Mouse (Mus musculus): Measurements from ENCODE around the gene Dtnb. TPM values are rescaled to one million over a fixed set of nuclear protein-coding genes. Genes with fewer than 3 reads are reported as not detected.
"Not testable (repeated sequence)": the region's sequence is repeated elsewhere in the genome, so short reads cannot be mapped to it uniquely, and the experiment has no call there.

Dtnb gene
- polyA plus RNA-seq (2016; fragmentation: Nextera tagmentation; extraction: Ambion mirVana): 36.0 and 36.7 TPM in 2 replicates

- 2% methylated on average over 69 of the region's 85 CpGs for WGBS
- Histone ChIP-seq H3K4me3 (peak within 1 kb of the TSS; percentile 90), H3K27ac (peak within 1 kb of the TSS; percentile 95), H3K9me3 (no peaks in the 10 kb centered on the region), H3K36me3 (no peaks in the 10 kb centered on the region), H3K27me3 (ENCODE audit: insufficient read depth, poor library complexity, severe bottlenecking) (peaks cover 4% of the 10 kb centered on the region; the same call in 1 of the 2 replicates), H3K4me1 (replicated peaks) (peaks cover 18% of the 10 kb centered on the region)
- DNase-seq (ENCODE audit: low spot score): no peak
Measured at GRCm38 (mm10) chr12:3571787-3572580, at the start of gene Dtnb. Dtnb (plus strand) TSS chr12:3572381.

GRCm38 (mm10) chr12:3525536-3525935 is 46.6 kb upstream of the Dtnb start:
- H3K9me3 ChIP-seq: peaks cover 17% of the 10 kb centered on the region
- 88% methylated on average over 5 of the region's 5 CpGs for WGBS
- no peak overlapping the region for H3K27ac ChIP-seq
- H3K36me3 ChIP-seq: no peaks in the 10 kb centered on the region
- no peaks in the 10 kb centered on the region for H3K4me1 ChIP-seq (replicated peaks)
- no peak overlapping the region for H3K4me3 ChIP-seq
- no peak for DNase-seq (ENCODE audit: low spot score)
- H3K27me3 ChIP-seq (ENCODE audit: insufficient read depth, poor library complexity, severe bottlenecking): no peaks in the 10 kb centered on the region

GRCm38 (mm10) chr12:3535446-3535845 is 36.7 kb upstream of the Dtnb start:
- 95% methylated on average over 1 of the region's 1 CpGs for WGBS
- not testable (repeated sequence) for H3K4me3 ChIP-seq; H3K27ac ChIP-seq; H3K4me1 ChIP-seq (replicated peaks); DNase-seq (ENCODE audit: low spot score); H3K36me3 ChIP-seq; H3K27me3 ChIP-seq (ENCODE audit: insufficient read depth, poor library complexity, severe bottlenecking)
- peaks cover 15% of the 10 kb centered on the region for H3K9me3 ChIP-seq

GRCm38 (mm10) chr12:3537616-3538015 is 34.6 kb upstream of the Dtnb start:
- DNase-seq (ENCODE audit: low spot score): no peak
- H3K27ac ChIP-seq: no peak overlapping the region
- 89% methylated on average over 3 of the region's 3 CpGs for WGBS
- H3K4me1 ChIP-seq (replicated peaks): no peaks in the 10 kb centered on the region
- H3K27me3 ChIP-seq (ENCODE audit: insufficient read depth, poor library complexity, severe bottlenecking): no peaks in the 10 kb centered on the region
- H3K9me3 ChIP-seq: peaks cover 7% of the 10 kb centered on the region; the same call in 1 of the 2 replicates
- H3K4me3 ChIP-seq: no peak overlapping the region
- no peaks in the 10 kb centered on the region for H3K36me3 ChIP-seq

GRCm38 (mm10) chr12:3538036-3538435 is 34.1 kb upstream of the Dtnb start:
- Histone ChIP-seq H3K4me1 (replicated peaks) (no peaks in the 10 kb centered on the region), H3K4me3 (no peak overlapping the region), H3K9me3 (peaks cover 7% of the 10 kb centered on the region; the same call in 1 of the 2 replicates), H3K27me3 (ENCODE audit: insufficient read depth, poor library complexity, severe bottlenecking) (no peaks in the 10 kb centered on the region), H3K36me3 (no peaks in the 10 kb centered on the region), H3K27ac (no peak overlapping the region)
- no peak for DNase-seq (ENCODE audit: low spot score)
- WGBS: 76% methylated on average over 1 of the region's 1 CpGs

GRCm38 (mm10) chr12:3539605-3540004 is 32.6 kb upstream of the Dtnb start:
- 78% methylated on average over 2 of the region's 2 CpGs for WGBS
- no peak for DNase-seq (ENCODE audit: low spot score)
- H3K36me3 ChIP-seq: no peaks in the 10 kb centered on the region
- no peaks in the 10 kb centered on the region for H3K27me3 ChIP-seq (ENCODE audit: insufficient read depth, poor library complexity, severe bottlenecking)
- no peaks in the 10 kb centered on the region for H3K4me1 ChIP-seq (replicated peaks)
- no peak overlapping the region for H3K4me3 ChIP-seq
- H3K9me3 ChIP-seq: peaks cover 7% of the 10 kb centered on the region; the same call in 1 of the 2 replicates
- H3K27ac ChIP-seq: no peak overlapping the region

- Histone ChIP-seq H3K9me3 (no peaks in the 10 kb centered on the region), H3K36me3 (no peaks in the 10 kb centered on the region), H3K4me1 (replicated peaks) (no peaks in the 10 kb centered on the region), H3K27ac (no peak overlapping the region), H3K27me3 (ENCODE audit: insufficient read depth, poor library complexity, severe bottlenecking) (no peaks in the 10 kb centered on the region), H3K4me3 (no peak overlapping the region)
- DNase-seq (ENCODE audit: low spot score): no peak
- 94% methylated on average over 7 of the region's 7 CpGs for WGBS
Measured at GRCm38 (mm10) chr12:3540871-3541270, 31.3 kb upstream of the Dtnb start.

GRCm38 (mm10) chr12:3545451-3545850 is 26.7 kb upstream of the Dtnb start:
- WGBS: 70% methylated on average over 3 of the region's 3 CpGs
- no peak for DNase-seq (ENCODE audit: low spot score)

GRCm38 (mm10) chr12:3546121-3546658 is 26.0 kb upstream of the Dtnb start:
- Histone ChIP-seq H3K36me3 (no peaks in the 10 kb centered on the region), H3K27me3 (ENCODE audit: insufficient read depth, poor library complexity, severe bottlenecking) (no peaks in the 10 kb centered on the region), H3K9me3 (no peaks in the 10 kb centered on the region), H3K4me3 (no peak overlapping the region), H3K27ac (no peak overlapping the region), H3K4me1 (replicated peaks) (peaks cover 11% of the 10 kb centered on the region)
- WGBS: 36% methylated on average over 4 of the region's 4 CpGs
- DNase-seq (ENCODE audit: low spot score): no peak

More at GRCm38 (mm10) chr12:3545451-3545850, 26.7 kb upstream of the Dtnb start:
- H3K27ac ChIP-seq: no peak overlapping the region
- no peaks in the 10 kb centered on the region for H3K9me3 ChIP-seq
- H3K27me3 ChIP-seq (ENCODE audit: insufficient read depth, poor library complexity, severe bottlenecking): no peaks in the 10 kb centered on the region
- no peaks in the 10 kb centered on the region for H3K36me3 ChIP-seq
- H3K4me3 ChIP-seq: no peak overlapping the region
- H3K4me1 ChIP-seq (replicated peaks): peaks cover 9% of the 10 kb centered on the region

- Histone ChIP-seq H3K9me3 (no peaks in the 10 kb centered on the region), H3K4me3 (no peak overlapping the region)
Measured at GRCm38 (mm10) chr12:3546781-3547180, 25.4 kb upstream of the Dtnb start.

GRCm38 (mm10) chr12:3547506-3547905 is 24.7 kb upstream of the Dtnb start:
- Histone ChIP-seq H3K27ac (no peak overlapping the region), H3K4me3 (no peak overlapping the region), H3K9me3 (no peaks in the 10 kb centered on the region), H3K36me3 (no peaks in the 10 kb centered on the region), H3K27me3 (ENCODE audit: insufficient read depth, poor library complexity, severe bottlenecking) (no peaks in the 10 kb centered on the region), H3K4me1 (replicated peaks) (peaks cover 11% of the 10 kb centered on the region)
- no peak for DNase-seq (ENCODE audit: low spot score)
- WGBS: 57% methylated on average over 4 of the region's 4 CpGs

More at GRCm38 (mm10) chr12:3546781-3547180, 25.4 kb upstream of the Dtnb start:
- no peak for DNase-seq (ENCODE audit: low spot score)
- H3K4me1 ChIP-seq (replicated peaks): peaks cover 11% of the 10 kb centered on the region
- 40% methylated on average over 6 of the region's 6 CpGs for WGBS
- H3K36me3 ChIP-seq: no peaks in the 10 kb centered on the region
- no peak overlapping the region for H3K27ac ChIP-seq
- no peaks in the 10 kb centered on the region for H3K27me3 ChIP-seq (ENCODE audit: insufficient read depth, poor library complexity, severe bottlenecking)

GRCm38 (mm10) chr12:3547911-3548310 is 24.3 kb upstream of the Dtnb start:
- peaks cover 11% of the 10 kb centered on the region for H3K4me1 ChIP-seq (replicated peaks)
- WGBS: 56% methylated on average over 3 of the region's 3 CpGs
- no peaks in the 10 kb centered on the region for H3K9me3 ChIP-seq
- DNase-seq (ENCODE audit: low spot score): no peak
- H3K4me3 ChIP-seq: no peak overlapping the region
- H3K27me3 ChIP-seq (ENCODE audit: insufficient read depth, poor library complexity, severe bottlenecking): no peaks in the 10 kb centered on the region
- no peak overlapping the region for H3K27ac ChIP-seq
- no peaks in the 10 kb centered on the region for H3K36me3 ChIP-seq

GRCm38 (mm10) chr12:3548582-3549211 is 23.5 kb upstream of the Dtnb start:
- Histone ChIP-seq H3K4me3 (no peak overlapping the region), H3K36me3 (no peaks in the 10 kb centered on the region), H3K27ac (no peak overlapping the region), H3K9me3 (no peaks in the 10 kb centered on the region), H3K4me1 (replicated peaks) (peaks cover 11% of the 10 kb centered on the region), H3K27me3 (ENCODE audit: insufficient read depth, poor library complexity, severe bottlenecking) (no peaks in the 10 kb centered on the region)
- DNase-seq (ENCODE audit: low spot score): no peak
- 56% methylated on average over 5 of the region's 5 CpGs for WGBS
